Mouse (Mus musculus): ENCODE measurements around the gene A630001G21Rik. TPM values are rescaled to one million over a fixed set of nuclear protein-coding genes. Genes with fewer than 3 reads are reported as not detected.
A peak's percentile ranks its signal among the peaks of the same experiment; 100 is the strongest.

The A630001G21Rik gene
- total RNA-seq, 2 experiments from 2014 or later: 0.17 to 1.2 TPM

DNA sequence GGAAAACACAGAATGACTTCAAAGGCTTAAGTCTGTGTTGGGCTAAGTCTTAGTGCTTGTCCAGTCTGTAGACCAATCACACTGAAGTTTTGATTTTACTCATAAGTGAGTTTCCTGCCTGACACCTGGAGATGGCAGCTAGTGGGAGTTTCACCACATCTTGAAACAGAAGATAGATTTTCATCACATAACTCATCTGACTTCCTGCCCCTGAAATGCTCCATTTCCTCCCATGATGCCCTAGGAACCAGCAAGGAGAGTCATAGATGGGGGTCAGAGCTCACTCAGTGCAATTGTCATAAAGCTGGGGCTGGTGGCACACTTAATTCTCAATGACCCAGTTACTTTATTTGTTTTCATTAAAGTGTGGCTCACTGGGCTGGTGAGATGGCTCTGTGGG lies 38.6 kb downstream of the A630001G21Rik start:
- intact Hi-C loops (cut with DNase I): loop anchor here (5.0 kb wide), 1 partner anchor 158 kb away; no protein-coding TSS in a partner anchor
- no peak for DNase-seq (ENCODE audit: low spot score in 2 of 2)

DNA sequence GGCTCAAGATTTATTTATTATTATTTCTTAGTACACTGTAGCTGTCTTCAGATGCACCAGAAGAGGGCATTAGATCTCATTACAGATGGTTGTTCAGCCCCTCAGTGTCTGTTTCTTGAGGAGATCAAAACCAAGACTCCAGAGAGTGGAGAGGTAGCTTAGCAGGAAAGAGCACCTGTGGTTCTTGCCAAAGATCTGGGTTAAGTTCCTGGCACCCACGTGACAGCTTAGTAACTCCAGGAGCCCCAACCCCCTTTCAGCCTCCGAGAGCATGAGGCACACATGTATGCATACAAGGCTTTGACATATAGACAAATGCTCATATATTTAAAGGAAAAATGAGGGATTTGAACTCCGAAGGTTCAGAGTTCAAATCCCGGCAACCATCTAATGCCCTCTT lies 39.4 kb downstream of the A630001G21Rik start:
- intact Hi-C loops (cut with DNase I): loop anchor here (5.0 kb wide), 1 partner anchor 157 kb away; no protein-coding TSS in a partner anchor
- no peak for DNase-seq (ENCODE audit: low spot score in 2 of 2)

DNA sequence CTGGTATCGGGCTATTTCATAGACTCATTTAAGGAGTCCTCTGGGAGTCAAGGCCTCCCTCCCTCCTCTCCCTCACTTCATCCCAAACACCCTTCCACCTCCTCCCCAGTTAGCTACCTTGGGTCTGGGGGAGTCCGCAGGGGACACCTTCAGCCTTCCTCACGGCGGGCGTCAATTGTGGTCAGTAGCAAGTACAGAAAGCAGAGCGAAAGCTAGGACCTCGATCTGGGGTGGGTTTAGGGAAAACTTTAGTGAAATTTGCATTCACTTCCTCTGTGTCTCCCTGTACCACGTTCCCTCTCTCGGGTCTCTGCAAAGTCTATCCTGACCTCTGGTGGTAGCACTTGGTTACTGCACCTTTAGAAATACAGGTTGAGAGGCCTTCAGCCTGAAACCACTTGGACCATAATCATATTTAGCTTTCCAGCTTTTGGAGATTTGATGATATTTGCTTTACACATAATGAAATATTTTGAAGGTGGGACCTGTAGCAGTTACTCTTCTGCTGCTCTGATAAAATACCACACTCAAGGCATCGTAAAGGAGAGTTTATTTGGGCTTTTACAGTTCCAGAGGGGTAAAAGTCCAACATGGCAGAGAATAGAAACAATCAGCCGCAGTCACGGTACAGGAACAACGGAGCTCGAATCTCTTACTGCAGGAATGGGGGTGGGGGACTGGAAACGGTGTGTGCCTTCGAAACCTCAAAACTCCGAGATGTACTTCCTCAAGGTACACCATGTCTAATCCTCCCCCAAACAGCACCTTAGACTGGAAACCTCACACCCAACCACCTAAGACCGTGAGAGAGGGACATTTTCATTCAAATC lies 41.9 kb downstream of the A630001G21Rik start:
- intact Hi-C loops (cut with DNase I): loop anchor here (5.0 kb wide), 1 partner anchor 154 kb away; no protein-coding TSS in a partner anchor

DNA sequence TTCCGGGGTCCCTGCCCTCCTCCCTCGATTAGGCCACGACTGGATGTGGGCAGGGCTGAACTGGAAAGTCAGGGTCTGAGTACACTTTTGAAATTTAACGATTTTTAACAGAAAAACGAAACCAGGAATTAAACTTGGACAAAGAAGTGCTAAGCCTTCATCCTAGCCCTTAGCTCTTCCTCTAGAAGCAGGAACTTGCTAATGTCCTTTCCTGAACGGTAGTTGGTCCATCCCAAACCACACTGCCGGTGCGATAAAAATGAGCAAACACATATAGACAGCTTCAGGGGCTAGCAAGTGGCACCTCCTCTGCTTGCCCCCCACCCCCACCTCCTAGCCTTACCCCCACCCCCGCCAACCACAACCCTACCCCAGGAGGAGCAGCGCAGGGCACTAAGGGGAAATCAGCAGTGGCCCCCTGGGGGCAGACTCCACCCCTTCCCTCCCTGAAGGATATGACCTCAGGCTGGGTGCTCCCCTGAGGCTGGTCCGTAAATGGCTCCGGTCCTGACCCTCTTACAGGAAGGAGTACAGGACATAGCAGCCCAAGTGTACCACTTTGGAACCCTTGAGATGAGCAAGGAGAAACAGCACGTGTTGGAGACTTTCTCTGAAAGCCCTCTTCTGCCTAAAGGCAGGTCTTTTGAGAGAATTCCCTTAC lies 42.9 kb downstream of the A630001G21Rik start:
- intact Hi-C loops (cut with DNase I): loop anchor here (5.0 kb wide), 1 partner anchor 153 kb away; no protein-coding TSS in a partner anchor
- no peak for DNase-seq (ENCODE audit: low spot score in 2 of 2)

More for the DNA sequence above, 41.9 kb downstream of the A630001G21Rik start:
- DNase-seq (ENCODE audit: low spot score in 2 of 2): peak; percentile 25 to 71

DNA sequence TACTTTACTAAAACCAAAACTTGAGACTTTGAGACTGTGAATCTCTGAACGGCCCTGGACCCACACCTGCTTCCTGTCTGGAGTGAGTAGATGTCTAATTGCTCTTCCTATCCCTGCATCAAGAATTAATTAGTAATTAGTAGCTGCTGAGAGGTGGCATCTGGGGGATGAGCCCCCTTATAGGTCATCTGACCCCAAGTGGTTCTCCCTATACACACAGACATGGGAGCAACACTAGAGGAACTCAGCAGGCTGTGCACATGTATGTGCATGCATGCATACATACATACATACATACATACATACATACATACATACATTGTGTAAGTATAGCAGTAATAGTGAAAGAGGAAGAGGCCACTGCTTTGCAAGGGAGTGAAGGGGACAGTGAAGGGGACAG lies 43.9 kb downstream of the A630001G21Rik start:
- DNase-seq (ENCODE audit: low spot score in 2 of 2): no peak
- intact Hi-C loops (cut with DNase I): no loop called here

DNA sequence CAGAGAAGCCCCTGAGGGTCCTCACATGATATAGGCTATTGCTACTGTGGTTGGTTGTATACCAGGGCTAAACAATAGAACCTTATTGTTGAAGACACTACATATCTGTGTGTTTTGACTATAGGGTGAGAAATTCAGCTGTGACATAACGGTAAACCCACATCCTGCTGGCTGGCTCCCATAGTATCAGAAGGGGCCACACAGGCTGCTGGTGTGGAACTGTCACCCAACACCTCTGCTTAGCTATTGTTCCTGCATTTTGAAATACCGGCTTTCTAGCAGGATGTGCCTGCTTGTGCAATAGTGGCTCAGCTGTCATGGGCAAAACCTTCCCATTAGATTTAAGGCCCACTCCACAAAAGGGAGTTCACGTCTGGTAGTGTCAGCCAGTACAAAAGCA lies 45.9 kb downstream of the A630001G21Rik start:
- intact Hi-C loops (cut with DNase I): no loop called here
- DNase-seq (ENCODE audit: low spot score in 2 of 2): no peak

DNA sequence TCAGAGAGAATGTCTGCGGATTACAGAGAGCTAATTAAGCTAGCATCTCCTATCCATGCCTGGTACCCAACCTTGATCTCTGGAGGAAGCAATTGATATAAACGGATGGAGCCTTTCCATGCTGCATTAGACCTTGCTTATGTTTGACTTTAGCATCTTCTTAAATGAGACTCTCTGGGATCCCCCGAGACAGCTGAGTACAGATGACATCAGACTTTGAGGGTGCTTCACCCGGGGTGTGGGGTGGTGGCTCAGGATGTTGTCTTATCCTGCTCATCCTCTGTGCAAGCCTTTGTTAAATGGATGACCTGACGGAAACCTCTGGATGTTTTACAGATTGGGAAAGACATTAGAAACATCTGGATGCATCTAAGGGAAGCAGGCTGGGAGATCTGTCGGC lies 48.0 kb downstream of the A630001G21Rik start:
- no peak for DNase-seq (ENCODE audit: low spot score in 2 of 2)
- intact Hi-C loops (cut with DNase I): no loop called here

DNA sequence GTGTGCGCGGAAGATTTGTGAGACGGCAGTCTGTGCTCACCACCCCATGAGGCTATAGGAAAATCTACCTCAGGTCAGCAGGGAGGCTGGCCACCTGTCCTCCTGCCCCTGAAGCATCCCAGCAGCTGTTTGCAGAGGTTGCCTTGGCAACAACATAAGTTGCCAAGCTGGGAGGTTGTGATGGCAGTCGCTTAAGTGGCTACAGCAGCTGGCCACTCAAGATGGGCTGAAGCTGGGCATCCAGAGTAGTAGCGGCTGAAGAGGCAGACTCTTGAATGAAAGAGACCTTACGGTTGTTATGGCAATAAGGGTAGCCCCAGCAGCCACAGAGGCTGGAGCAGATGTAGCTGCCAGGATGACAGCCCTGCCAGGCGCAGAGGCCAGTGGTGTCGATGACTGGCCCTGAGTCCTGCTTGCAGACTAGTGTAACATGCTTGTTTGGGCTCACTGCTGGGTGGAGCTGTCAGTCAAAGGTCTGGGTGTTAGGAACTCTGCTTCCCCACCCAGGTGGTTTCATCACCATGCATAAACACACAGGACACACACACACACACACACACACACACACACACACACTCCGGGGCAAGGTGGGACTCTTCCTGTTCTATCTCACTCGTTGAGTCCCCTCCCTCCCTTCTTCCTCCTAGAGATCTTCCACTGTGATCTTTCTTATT lies 58.1 kb downstream of the A630001G21Rik start:
- DNase-seq (ENCODE audit: low spot score in 2 of 2): no peak
- intact Hi-C loops (cut with DNase I): no loop called here

DNA sequence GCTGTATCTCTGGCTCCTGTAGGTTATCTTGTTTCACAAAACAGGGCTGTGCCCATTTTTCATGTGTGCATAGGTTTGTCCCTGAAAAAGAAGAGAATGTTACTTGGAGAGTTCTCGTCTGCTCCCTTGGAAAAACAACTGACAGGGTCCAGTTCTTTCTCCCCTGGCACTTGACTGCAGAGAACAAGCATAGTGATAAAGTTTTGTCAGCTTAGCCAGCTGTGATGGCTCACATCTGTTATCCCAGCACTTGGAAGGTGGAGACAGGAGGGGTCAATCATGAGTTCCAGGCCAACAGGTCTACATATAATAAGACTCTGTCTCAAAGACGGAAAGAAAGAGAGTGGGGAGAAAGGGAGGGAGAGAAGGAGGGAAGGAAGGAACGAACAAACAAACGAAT lies 59.4 kb downstream of the A630001G21Rik start:
- no peak for DNase-seq (ENCODE audit: low spot score in 2 of 2)
- intact Hi-C loops (cut with DNase I): no loop called here

DNA sequence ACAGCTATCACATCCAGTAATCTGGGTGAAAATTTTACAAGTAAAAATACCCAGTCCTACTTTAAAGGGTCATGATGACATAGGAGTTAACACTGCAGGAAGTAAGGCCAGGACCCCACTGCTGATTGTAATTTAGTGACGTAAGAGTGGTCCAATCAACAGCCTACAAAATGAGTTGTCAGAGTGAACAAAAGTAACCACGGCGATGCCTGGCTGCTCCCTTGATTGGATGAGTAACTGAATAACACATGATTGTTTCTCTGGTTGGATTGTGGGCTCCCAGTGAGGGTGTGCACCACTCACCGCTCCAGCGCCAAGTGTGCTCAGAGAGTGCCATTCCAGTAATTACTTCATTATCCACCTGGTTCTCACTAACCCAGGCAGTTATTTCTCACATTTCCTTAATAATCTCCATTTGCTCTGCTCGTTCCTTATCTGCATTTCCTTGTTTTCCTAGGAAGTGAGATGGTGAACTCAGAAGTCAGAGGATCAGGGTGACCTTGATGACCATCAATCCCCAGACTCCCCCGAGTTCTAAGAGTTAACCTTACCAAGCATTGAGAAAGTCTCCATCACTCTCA lies 61.9 kb downstream of the A630001G21Rik start:
- intact Hi-C loops (cut with DNase I): no loop called here
- DNase-seq (ENCODE audit: low spot score in 2 of 2): no peak

DNA sequence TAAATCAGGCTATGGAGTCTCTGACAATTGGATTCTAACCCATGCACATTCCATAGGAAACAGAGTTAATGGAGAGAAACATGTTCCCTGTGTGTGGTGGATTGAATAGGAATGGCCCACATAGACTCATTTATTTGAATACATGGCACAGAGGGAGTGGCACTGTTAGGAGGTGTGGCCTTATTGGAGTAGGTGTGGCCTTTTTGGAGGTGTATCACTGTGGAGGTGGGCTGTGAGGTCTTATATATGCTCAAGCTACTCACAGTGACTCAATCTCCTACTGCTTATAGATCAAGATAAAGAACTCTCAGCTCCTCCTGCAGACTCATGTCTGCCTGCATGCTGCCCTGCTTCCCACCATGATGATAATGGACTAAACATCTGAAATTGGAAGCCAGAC lies 63.9 kb downstream of the A630001G21Rik start:
- DNase-seq (ENCODE audit: low spot score in 2 of 2): no peak
- intact Hi-C loops (cut with DNase I): no loop called here

DNA sequence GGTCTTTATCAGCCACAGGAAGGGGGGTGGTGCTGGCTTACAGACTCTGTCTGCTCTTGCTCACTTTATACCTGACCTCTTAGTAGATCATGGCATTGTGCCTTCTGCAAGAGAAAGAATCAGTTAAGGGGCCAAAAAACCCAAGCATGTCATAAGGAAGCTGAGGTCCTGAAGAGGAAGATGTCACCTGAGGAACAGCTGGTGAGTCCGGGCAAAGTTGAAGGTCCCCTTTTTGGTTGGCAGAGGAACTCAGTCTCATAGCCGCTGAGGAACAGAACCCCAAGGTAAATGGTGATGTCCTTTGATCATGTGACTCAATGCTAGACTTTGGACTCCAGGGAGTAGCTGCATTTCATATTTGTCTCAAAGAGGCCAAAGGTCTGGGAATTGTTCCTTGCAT lies 71.7 kb downstream of the A630001G21Rik start:
- DNase-seq (ENCODE audit: low spot score in 2 of 2): no peak
- intact Hi-C loops (cut with DNase I): no loop called here

DNA sequence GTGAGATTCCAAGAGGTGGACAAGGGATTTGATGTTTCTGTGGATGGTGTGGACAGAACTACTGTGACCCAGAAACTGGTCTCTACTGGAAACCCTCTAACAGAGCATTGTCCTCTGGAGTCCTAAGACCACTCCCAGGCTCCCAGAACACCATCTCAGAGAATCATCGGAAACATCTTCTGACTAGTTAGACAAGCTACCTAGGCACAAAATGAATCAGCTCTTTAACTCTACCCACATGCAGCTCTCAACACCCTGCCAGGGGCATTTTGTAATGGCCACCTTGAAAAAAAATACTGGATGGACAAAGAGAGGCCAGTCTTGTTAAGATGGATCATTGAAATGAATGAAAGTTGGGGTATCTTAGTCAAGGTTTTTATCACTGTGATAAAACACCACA lies 72.9 kb downstream of the A630001G21Rik start:
- intact Hi-C loops (cut with DNase I): no loop called here
- no peak for DNase-seq (ENCODE audit: low spot score in 2 of 2)

DNA sequence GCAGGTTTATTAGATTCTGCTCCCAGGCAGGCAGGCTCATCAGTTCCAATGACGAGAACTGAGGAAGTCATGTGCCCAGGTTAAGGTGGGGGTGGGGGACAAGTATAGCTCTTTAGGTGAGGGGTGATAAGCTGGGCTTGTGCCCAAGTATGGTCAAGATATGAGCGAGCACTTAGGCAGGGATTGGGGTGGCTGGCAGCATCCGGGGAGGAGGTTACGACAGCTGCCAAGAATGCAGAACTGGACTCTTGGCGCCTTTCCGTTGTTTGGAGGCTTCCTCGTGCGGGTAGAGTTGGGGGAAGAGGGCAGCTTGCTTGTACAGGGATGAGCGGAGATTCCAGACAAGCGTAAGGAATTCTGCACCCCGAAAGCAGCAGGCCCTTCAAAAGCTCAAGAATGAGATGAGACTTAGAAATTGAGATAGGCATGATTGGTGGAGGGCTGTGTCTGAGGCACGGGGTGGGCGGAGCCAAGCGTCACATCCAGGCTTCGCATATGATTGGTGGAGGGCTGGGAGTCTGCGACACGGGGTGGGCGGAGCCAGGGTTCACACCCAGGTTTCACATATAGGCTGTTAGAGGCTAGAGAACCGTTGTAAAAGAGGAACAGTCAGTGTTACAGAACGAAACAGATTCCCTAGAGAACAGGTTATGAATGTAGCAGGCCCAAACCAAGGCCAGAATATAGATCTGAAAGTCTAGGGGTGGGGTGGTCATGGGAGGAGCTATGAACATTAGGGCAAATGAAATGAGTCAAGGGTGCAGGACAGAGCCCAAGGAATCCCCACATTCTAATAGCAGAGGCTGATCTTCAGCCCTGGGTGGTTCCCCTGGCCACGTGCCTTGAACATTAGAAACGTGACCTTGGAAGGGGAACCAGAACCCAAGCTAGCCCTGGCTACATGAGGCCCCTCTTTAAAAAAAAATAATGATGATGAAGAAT lies 74.9 kb downstream of the A630001G21Rik start:
- intact Hi-C loops (cut with DNase I): no loop called here
- DNase-seq (ENCODE audit: low spot score in 2 of 2): peak; percentile 29 to 31

DNA sequence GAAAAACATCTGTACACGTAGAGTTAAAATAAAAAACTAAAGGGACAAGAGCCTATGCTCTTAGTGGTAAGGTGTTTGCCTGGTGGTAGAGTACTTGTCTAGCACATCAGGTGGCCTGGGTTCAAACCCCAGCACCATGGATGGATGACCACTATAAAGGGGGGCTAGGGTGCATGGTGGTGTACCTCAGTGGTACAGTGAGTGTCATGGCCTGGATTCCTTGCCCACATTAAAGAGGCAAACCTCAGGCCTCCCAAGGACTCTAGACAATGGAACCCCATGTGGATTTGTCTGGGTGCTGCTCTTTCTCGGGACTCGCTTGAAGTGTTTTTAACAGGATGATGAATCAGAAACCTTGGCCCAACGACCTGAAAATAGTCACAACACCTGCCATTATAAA lies 75.9 kb downstream of the A630001G21Rik start:
- no peak for DNase-seq (ENCODE audit: low spot score in 2 of 2)

DNA sequence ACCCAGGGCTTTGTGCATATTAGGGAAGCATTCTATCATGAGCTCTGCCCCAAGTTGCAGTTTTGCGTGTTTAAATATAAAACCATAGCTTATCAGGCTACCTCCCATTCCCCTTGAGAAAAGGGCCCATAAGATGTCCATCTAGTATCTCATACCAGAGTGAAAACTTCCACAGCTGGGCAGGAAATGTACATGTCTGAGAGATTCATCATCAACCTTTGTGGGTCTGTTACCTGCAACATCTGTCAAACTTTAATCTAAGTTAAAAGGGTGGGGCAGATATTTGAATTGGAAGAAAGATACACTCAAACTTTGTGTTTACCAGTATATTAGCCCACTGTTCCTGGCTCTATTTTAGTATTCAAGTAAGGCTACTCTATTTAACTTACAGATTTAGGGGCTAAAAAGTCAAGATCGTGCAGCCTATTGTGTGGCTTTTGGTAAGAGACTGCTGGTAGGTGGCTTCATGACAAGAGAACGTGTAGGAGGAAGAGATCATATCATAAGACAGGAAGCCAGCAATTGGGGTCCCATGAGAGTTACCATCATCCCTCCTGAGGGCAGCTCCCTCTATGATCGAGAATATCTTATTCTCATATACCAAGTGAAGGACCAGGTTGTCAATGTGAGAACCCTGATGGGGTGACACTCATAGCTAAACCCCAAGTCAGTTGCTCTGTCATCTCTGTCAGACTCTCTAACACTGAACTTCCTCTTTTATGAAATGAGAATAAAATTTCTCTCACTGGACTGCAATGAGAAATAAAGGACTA lies 80.5 kb downstream of the A630001G21Rik start:
- DNase-seq (ENCODE audit: low spot score in 2 of 2): no peak
- intact Hi-C loops (cut with DNase I): no loop called here

More for the DNA sequence above, 75.9 kb downstream of the A630001G21Rik start:
- intact Hi-C loops (cut with DNase I): no loop called here

DNA sequence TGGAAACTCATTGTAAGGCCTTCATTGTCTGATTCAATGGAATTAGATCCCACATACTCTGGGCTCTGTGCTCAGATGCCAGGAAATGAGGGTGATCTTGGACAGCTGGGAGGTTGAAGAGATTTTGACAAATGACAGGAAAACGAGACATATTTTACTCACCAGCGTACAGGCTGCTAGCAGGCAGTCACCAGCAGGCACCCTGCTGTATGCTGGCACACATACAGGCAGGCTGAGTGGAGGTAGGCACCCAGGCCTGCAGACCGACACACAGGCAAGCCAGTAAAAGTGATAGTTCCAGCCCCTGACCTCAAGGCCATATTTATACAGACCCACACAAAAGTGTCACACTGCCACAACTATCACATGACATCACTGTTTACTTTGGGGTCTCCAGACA lies 82.8 kb downstream of the A630001G21Rik start:
- DNase-seq (ENCODE audit: low spot score in 2 of 2): no peak
- intact Hi-C loops (cut with DNase I): no loop called here

DNA sequence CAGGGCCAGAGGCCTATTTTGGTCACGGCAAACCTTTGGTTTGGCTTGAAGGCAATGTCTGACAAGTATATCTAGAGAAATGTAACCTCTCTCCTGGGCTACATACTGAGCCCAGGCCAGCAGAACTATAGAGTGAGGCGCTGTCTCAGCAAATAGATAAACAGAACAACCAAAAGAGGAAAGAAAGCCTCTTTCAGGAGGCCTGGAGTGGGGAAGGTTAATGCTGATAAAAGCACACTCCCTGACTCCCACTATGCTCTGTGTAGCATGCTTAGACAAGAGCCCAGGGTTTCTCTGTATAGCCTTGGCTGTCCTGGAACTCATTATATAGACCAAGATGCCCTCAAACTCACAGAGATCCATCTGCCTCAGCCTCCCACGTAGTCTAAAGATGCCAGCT lies 85.2 kb downstream of the A630001G21Rik start:
- no peak for DNase-seq (ENCODE audit: low spot score in 2 of 2)
- intact Hi-C loops (cut with DNase I): no loop called here

Data from left cerebral cortex, postnatal 36 days (tissue).